Mouse (Mus musculus) midbrain, embryonic 14.5 days (tissue): ENCODE measurements around the gene Tspan1. TPM values are rescaled to one million over a fixed set of nuclear protein-coding genes. Genes with fewer than 3 reads are reported as not detected.
A peak's percentile ranks its signal among the peaks of the same experiment; 100 is the strongest.

Experiments
- ATAC-seq: fragments of 200-750 bp; cut with Nextera tagmentation; 2 replicates; pipeline ENCODE4 v1.8.0; 2017; ENCODE audit warnings: moderate number of reproducible peaks, moderate library complexity; ENCODE audit not compliant: low FRiP score, low TSS enrichment
- DNase-seq: peaks from one replicate; pipeline ENCODE4 v3.0.0-alpha.2; 2015
- H3K27ac ChIP-seq: fragments of 300-500 bp; sonication (generic); replicated peaks from 2 replicates; pipeline ENCODE4 v1.5.1; 2014; ENCODE audit warnings: mild to moderate bottlenecking, low read depth, low read length, moderate library complexity
- H3K27me3 ChIP-seq: fragments of 300-500 bp; sonication (generic); 2 replicates; pipeline ENCODE4 v1.6.1; 2014; ENCODE audit warnings: low read length, control low read depth, mixed read lengths; ENCODE audit not compliant: control insufficient read depth, insufficient read depth
- H3K36me3 ChIP-seq: fragments of 300-500 bp; sonication (generic); 2 replicates; pipeline ENCODE4 v1.6.1; 2014; ENCODE audit warnings: low read length, control low read depth; ENCODE audit not compliant: control insufficient read depth, insufficient read depth
- H3K4me1 ChIP-seq: fragments of 300-500 bp; sonication (generic); 2 replicates; pipeline ENCODE4 v1.6.1; 2014; ENCODE audit warnings: mild to moderate bottlenecking, antibody characterized with exemption, low read length, control low read depth; ENCODE audit not compliant: control insufficient read depth, insufficient read depth
- H3K4me2 ChIP-seq: fragments of 300-500 bp; sonication (generic); 2 replicates; pipeline ENCODE4 v1.6.1; 2014; ENCODE audit warnings: mild to moderate bottlenecking, low read length, moderate library complexity
- H3K4me3 ChIP-seq: fragments of 300-500 bp; sonication (generic); replicated peaks from 2 replicates; pipeline ENCODE4 v1.5.1; 2014; ENCODE audit warnings: low read depth, low read length
- H3K9ac ChIP-seq: fragments of 300-500 bp; sonication (generic); replicated peaks from 2 replicates; pipeline ENCODE4 v1.6.1; 2014; ENCODE audit warnings: mild to moderate bottlenecking, low read length, moderate library complexity
- H3K9me3 ChIP-seq: fragments of 300-500 bp; sonication (generic); 2 replicates; pipeline ENCODE4 v1.6.1; 2016; ENCODE audit warnings: low read length, control low read depth, mixed read lengths; ENCODE audit not compliant: control insufficient read depth
- WGBS: fragments of 180-500 bp; shearing (Covaris S2); extraction: QIAGEN DNeasy Blood & Tissue Kit; methylation state at CpG from one replicate; pipeline ENCODE4 v1.1.7; 2014; 5-methylcytosine and 5-hydroxymethylcytosine counted together
- polyA plus RNA-seq: library from polyadenylated mRNA; unstranded; fragments of >200 nt; fragmentation: Nextera tagmentation; extraction: Ambion mirVana; gene quantifications from 2 replicates; pipeline ENCODE4 v1.2.1, GENCODE M21; 2014

The Tspan1 gene
- polyA plus RNA-seq, 1 experiment from 2014 or later, result 0.18 TPM

- WGBS, result 45% methylated on average over 6 of the region's 6 CpGs
- peak overlapping the region; percentile 6; the same call in 1 of the 2 replicates for H3K27ac ChIP-seq
- no peaks in the 10 kb centered on the region for H3K36me3 ChIP-seq
- ATAC-seq, result no peak
- peaks cover 19% of the 10 kb centered on the region; the same call in 1 of the 2 replicates for H3K4me1 ChIP-seq
- H3K27me3 ChIP-seq, result no peaks in the 10 kb centered on the region
- no peaks in the 10 kb centered on the region for H3K9me3 ChIP-seq
- H3K4me3 ChIP-seq, result no peak overlapping the region
- no peak for DNase-seq
- no peak overlapping the region for H3K9ac ChIP-seq
- no peak overlapping the region for H3K4me2 ChIP-seq
These were observed 7.2 kb upstream of the Tspan1 start for GRCm38 (mm10) chr4:116174466-116175116.

GRCm38 (mm10) chr4:116173752-116174151 lies 6.4 kb upstream of the Tspan1 start:
- no peak for ATAC-seq

GRCm38 (mm10) chr4:116173072-116173471 lies 5.7 kb upstream of the Tspan1 start, which contains the start of the genes 1700042G07Rik and Gm49337:
TSS of gene 1700042G07Rik (plus strand) at chr4:116173372.
TSS of gene Gm49337 (plus strand) at chr4:116173384.
- ATAC-seq (no peak), DNase-seq (no peak)
- Histone ChIP-seq H3K4me3 (no peak within 1 kb of the TSS), H3K4me2 (no peak within 1 kb of the TSS), H3K27me3 (no peaks in the 10 kb centered on the region), H3K9me3 (no peaks in the 10 kb centered on the region), H3K36me3 (no peaks in the 10 kb centered on the region), H3K27ac (no peak within 1 kb of the TSS), H3K4me1 (peaks cover 19% of the 10 kb centered on the region; the same call in 1 of the 2 replicates), H3K9ac (no peak within 1 kb of the TSS)
- 90% methylated on average over 6 of the region's 6 CpGs for WGBS

More at GRCm38 (mm10) chr4:116173752-116174151, 6.4 kb upstream of the Tspan1 start:
- H3K9ac ChIP-seq, result no peak overlapping the region
- H3K4me3 ChIP-seq, result no peak overlapping the region
- peaks cover 19% of the 10 kb centered on the region; the same call in 1 of the 2 replicates for H3K4me1 ChIP-seq
- H3K4me2 ChIP-seq, result no peak overlapping the region
- DNase-seq, result no peak
- 92% methylated on average over 4 of the region's 4 CpGs for WGBS
- no peaks in the 10 kb centered on the region for H3K9me3 ChIP-seq
- H3K27me3 ChIP-seq, result no peaks in the 10 kb centered on the region
- H3K27ac ChIP-seq, result no peak overlapping the region
- H3K36me3 ChIP-seq, result no peaks in the 10 kb centered on the region

- ATAC-seq (peak; percentile 37), DNase-seq (no peak)
- Histone ChIP-seq H3K27me3 (no peaks in the 10 kb centered on the region), H3K4me1 (no peaks in the 10 kb centered on the region), H3K36me3 (no peaks in the 10 kb centered on the region), H3K9me3 (no peaks in the 10 kb centered on the region), H3K4me2 (no peak overlapping the region), H3K27ac (no peak overlapping the region), H3K9ac (no peak overlapping the region), H3K4me3 (no peak overlapping the region)
- 70% methylated on average over 3 of the region's 3 CpGs for WGBS
These were observed 1.9 kb upstream of the Tspan1 start for GRCm38 (mm10) chr4:116169353-116169672.

GRCm38 (mm10) chr4:116168617-116169352 lies 1.4 kb upstream of the Tspan1 start:
- 75% methylated on average over 8 of the region's 8 CpGs for WGBS
- no peaks in the 10 kb centered on the region for H3K27me3 ChIP-seq

GRCm38 (mm10) chr4:116165708-116166407 lies 1.5 kb downstream of the Tspan1 start:
- no peak overlapping the region for H3K9ac ChIP-seq
- ATAC-seq, result no peak
- WGBS, result 84% methylated on average over 8 of the region's 8 CpGs
- H3K27ac ChIP-seq, result no peak overlapping the region
- no peaks in the 10 kb centered on the region for H3K9me3 ChIP-seq
- no peak for DNase-seq
- no peaks in the 10 kb centered on the region for H3K4me1 ChIP-seq
- no peaks in the 10 kb centered on the region for H3K36me3 ChIP-seq
- no peak overlapping the region for H3K4me2 ChIP-seq
- no peak overlapping the region for H3K4me3 ChIP-seq
- no peaks in the 10 kb centered on the region for H3K27me3 ChIP-seq

More at GRCm38 (mm10) chr4:116168617-116169352, 1.4 kb upstream of the Tspan1 start:
- DNase-seq (peak; percentile 86), ATAC-seq (peak; percentile 66)
- Histone ChIP-seq H3K27ac (no peak overlapping the region), H3K36me3 (no peaks in the 10 kb centered on the region), H3K4me2 (no peak overlapping the region), H3K4me1 (no peaks in the 10 kb centered on the region), H3K9ac (no peak overlapping the region), H3K4me3 (no peak overlapping the region), H3K9me3 (no peaks in the 10 kb centered on the region)

- Histone ChIP-seq H3K4me2 (no peak overlapping the region), H3K27me3 (no peaks in the 10 kb centered on the region), H3K4me3 (no peak overlapping the region), H3K4me1 (no peaks in the 10 kb centered on the region), H3K9me3 (no peaks in the 10 kb centered on the region), H3K27ac (no peak overlapping the region), H3K9ac (no peak overlapping the region), H3K36me3 (no peaks in the 10 kb centered on the region)
- 85% methylated on average over 2 of the region's 2 CpGs for WGBS
- ATAC-seq, result no peak
- no peak for DNase-seq
These were observed 2.4 kb downstream of the Tspan1 start for GRCm38 (mm10) chr4:116164759-116165554.

GRCm38 (mm10) chr4:116162142-116162541 lies 5.3 kb downstream of the Tspan1 start:
- no peak overlapping the region for H3K9ac ChIP-seq
- no peaks in the 10 kb centered on the region for H3K27me3 ChIP-seq
- H3K27ac ChIP-seq, result no peak overlapping the region
- no peaks in the 10 kb centered on the region for H3K9me3 ChIP-seq
- ATAC-seq (no peak), DNase-seq (no peak)
- no peaks in the 10 kb centered on the region for H3K4me1 ChIP-seq
- peaks cover 21% of the 10 kb centered on the region for H3K36me3 ChIP-seq
- 84% methylated on average over 4 of the region's 4 CpGs for WGBS
- no peak overlapping the region for H3K4me2 ChIP-seq
- no peak overlapping the region for H3K4me3 ChIP-seq
